Mouse (Mus musculus) gastrocnemius, postnatal 25 days (tissue): ENCODE results near the gene Robo1. TPM values are rescaled to one million over a fixed set of nuclear protein-coding genes. Genes with fewer than 3 reads are reported as not detected.

Experiments
- DNase-seq: peaks from one replicate; pipeline ENCODE4 v3.0.0; 2022
- long read RNA-seq, 2 experiments: library from polyadenylated mRNA; stranded (forward); transcript quantifications; one replicate each; pipeline ENCODE4 v2.0.0; 2021
- total RNA-seq, 2 experiments: library from RNA; stranded (reverse); gene quantifications; 1 replicate in 1 of 2; 2 replicates in 1 of 2; pipeline ENCODE4 v1.2.3; 2021

Robo1 gene
- total RNA-seq: 1 to 10 TPM; 1.7 to 1.8 TPM
- long read RNA-seq, experiment 1: 0 reads
- long read RNA-seq, experiment 2: 0 reads

DNA sequence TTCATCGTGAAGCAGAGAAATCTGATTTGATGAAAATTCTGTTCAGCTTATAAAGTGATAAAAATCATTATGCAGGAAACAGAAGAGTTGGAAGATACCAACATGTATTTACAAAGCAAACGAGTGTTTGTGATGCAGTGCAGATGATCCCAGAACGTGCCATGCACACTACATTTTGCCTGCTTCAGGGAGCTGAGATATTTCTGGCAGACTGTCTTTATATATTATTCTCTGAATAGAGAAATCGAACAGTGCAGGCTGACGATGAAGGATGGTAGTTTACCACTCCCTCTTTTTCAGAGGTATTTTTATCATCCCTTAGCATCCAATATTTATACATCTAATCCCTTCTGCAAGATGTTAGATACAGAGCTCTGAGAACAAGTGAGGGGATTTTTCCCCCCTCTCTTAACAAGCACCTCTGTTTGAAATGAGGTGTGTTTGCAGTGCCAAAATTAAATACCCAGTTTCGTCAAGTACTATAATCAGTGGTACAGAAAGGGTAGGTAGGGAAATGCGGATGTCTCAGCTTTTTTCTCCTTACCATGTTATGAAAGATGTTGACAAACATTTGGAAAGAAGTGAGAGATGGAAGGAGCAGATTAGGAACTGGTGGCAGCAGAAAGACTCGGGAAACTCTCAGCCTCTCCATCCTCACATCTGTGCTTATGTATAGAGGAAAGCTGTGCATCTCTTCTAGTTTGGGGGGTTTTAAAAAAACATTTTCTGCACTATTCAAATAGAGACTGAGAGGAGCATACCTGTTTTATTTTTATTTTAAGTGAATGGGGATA lies at the start of gene Robo1:
Gene Robo1, plus strand, starts transcription at position 770 of the 794 bp plus-strand sequence.
- DNase-seq: no peak

DNA sequence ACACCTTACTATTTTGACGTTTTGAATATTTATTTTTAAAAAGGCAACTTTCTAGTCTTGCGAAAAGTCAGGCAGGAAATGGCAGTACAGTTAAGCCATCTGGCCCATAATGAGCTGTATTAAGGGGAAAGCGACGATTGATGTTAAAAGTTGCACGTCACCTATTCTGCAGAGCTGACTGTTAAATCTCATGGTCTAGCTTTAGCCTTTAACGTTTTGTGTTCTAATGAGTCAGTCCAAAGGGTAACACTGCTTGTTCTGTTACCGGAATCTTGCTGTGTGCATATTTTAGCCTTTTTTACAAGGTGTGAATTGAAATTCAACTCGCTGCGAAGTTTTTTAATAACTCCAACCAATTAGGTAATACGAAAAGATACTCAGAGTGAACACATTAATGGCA lies 40.3 kb upstream of the Robo1 start:
- DNase-seq: no peak

GRCm38 (mm10) chr16:72276390-72277074 lies 31.6 kb upstream of the Robo1 start:
- no peak for DNase-seq

GRCm38 (mm10) chr16:72308331-72308668 lies 194 bp downstream of the Robo1 start:
- DNase-seq: no peak

GRCm38 (mm10) chr16:72327321-72327720 lies 19.2 kb downstream of the Robo1 start:
- DNase-seq: no peak

DNA sequence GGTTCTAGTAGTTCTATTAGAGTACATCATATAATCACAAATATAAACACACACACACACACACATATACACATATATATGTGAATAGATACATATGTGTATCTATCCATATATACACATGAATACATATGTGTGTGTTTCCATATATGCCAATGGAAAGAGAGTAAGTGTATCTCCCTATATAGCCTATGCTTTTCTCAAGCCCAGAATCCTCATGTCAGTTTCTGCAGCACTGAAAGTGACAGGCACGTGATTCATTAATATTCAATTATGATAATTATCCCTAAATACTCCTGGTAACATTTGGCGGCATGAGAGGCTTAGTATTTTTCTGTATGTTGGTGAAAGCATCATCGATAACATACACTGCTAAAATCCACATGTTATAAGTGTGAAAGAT lies 20.5 kb downstream of the Robo1 start:
- DNase-seq: no peak

- no peak for DNase-seq
These were observed 29.7 kb downstream of the Robo1 start for GRCm38 (mm10) chr16:72337757-72338156.

DNA sequence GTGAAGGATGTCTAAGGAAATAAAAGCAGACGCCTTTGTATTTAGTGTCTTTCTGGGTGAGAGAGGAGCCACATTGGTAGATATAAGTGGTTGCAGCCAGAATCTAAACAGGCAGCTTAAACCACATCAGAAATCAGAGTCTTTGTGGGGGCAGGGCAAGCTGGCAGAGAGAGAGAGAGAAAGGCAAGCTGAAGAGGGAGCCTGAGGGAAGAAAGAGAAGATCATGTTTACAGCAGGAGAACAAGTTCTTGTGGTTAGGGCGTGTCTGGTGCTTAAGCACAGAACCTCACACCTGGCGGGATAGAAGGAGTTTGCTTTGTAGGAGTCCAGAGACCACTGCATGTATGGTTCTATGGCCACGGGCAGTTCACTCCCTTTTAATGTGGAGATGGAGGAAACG lies 42.3 kb downstream of the Robo1 start:
- no peak for DNase-seq

DNA sequence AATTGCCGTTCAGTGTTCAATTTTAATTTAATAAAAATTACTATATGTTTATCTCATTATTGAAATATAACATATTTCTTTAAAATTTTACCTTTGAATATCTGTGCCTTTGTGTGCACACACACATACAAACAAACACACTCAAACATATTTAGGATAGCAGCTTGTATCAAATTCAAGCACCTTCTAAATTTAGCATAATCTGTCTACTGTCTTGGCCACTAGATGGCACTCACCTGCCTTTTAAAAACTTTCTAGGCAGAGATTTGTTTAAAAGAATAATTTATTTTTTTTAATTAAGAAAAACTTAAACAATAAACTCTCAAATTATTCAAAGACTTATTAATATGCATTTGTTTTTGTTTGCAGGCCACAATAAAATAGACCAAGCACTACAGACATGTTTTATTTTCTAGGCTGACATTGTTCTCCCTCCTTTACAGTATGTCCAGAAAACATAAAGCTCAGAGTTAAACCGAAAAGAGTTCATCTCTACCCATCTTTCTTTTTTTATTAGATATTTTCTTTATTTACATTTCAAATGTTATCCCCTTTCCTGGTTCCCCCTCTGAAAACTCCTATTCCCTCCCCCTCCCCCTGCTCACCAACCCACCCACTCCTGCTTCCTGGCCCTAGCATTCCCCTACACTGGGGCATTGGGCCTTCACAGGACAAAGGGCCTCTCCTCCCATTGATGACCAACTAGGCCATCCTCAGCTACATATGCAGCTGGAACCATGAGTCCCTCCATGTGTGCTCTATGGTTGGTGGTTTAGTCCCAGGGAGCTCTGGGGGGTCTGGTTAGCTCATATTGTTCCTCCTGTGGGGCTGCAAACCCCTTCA lies 48.6 kb downstream of the Robo1 start:
- no peak for DNase-seq

DNA sequence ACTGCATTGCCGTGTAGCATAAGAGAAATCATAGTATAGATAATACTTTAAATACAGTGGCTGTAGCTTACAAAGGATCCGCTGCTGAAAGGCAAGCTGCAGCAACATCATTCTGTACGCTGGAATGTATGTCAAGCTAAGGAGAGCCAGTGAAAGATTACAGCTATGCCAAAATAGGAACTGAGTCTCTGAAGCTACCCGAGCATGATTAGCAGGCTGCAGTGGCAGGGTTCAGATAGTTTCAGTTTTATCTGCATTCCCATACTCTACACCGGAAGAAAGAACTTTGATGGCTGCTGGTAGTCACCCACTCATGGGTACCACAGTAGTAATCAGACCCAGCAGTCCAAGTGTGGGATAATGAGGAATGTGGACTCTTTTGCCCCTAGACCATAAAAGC lies 68.8 kb downstream of the Robo1 start:
- DNase-seq: no peak

GRCm38 (mm10) chr16:72381819-72382218 lies 73.7 kb downstream of the Robo1 start:
- DNase-seq: no peak

DNA sequence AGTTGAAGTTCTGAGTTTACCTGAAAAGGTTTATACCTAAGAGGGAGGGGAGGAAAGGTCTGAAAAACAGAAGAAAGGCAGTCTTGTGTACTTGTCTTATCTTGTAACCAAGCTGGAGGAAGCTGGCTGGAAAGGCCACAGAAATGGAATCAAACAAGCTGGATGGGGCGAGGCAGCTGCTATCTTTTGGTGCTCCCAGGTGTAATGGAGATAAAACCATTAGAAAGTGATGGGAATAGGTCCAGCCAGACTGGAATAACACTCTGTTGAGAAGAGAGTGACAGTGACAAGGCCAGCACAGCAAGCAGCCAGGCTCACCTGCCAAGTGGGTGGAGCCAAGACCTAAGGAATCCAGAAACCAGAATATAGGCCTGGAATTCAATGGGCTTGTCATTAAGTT lies 75.5 kb downstream of the Robo1 start:
- DNase-seq: no peak

DNA sequence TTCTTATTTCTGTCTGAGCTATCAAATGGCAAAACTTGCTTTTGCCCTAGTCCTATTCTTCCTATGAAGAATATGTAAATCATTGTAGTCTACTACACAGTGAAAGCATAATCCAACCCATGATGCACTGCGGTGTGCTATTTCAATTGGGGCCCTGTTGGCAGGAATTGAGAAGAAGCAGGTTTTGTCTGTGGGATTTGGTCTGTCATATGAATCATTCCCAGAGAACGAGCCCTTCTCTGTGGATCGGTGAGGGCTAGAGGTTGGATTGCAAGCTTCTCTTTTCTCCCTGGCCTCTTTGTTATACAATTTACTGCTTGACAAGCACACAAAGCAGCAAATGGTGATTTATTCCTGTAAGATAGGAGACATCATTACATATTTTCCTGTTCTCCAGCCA lies 85.4 kb downstream of the Robo1 start:
- DNase-seq: no peak

DNA sequence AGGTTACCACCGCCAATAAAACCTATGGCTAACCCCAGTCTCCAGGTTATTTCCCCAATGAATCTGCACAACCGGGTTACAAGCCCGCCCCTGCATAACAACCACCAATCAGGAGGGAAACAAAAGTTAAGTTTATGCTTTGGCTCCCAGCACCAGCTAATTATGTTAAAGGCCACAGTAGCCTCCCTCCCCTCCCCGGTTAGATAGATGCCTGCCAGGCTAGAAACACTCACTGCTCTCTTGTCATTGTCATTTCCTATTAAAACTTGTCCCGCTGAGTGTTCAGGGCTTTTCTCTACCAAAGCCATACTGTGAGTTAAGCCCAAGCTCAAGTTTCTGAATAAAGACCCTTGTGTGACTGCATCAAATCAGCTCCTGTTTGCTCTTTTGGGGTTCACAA lies 90.7 kb downstream of the Robo1 start:
- DNase-seq: no peak

DNA sequence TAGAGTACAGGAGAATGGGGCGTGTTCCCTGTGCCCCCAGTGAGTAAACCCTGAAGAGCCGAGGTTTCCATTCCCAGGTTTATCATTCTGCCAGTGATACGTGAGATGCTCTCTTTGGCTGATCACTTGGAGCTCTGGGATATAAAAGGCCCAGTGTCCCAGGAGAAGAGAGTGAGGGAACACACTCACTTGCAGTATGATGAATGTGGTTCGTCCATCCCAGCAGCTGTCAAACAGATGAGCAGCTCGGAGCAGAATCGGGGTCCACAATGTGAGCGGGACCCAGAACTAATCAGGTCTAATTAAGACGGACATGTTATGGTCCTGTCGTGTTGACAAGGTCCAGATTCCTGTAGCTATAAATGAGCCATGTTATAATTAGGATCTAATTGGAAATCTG lies 94.3 kb downstream of the Robo1 start:
- DNase-seq: no peak

DNA sequence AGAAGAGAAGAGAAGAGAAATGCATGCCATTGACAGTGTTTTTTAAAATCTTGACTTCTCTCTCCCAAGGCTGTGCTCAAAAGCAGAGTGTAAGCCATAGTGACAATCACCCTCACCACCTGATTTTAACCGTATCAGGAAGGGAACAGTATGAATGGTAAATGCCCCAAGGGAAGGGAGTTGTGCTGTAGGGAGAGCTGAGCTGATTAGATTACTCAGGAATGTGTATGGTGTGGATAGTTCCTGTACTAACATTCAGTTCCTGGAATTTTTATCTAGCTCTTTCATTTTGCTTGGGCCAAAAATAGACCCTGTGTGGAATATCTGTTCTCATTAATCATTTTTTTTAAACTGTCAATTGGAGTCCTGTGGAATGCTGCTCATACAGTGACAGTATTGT lies 101.7 kb downstream of the Robo1 start:
- no peak for DNase-seq

DNA sequence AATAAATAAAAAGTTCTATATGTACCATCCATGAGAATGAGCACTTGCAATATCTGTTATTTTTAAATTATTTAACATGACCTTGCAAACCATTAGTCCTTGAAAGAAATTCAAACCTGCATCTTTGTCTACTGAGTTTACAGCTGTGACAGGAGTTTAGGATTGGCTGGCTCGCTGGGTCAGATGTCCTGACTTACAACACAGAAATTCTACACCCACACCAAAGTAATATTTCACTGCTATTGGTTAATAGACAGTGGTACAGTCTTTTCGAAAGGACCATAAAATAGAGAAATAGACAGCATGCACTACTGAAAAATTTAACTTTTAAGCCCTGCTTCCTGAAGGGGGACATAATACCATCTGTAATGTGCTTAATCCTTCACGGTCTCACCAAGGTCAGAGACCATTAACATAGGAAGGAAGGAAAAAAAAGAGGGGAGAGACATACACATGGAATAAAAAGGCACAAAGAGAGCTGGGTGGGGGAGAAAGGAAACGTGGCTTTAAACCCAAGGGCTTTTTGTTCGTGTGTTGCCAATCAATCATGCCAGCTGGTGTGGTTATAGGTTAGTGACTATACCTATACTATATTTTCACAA lies 103.7 kb downstream of the Robo1 start:
- DNase-seq: no peak

- DNase-seq: no peak
These were observed 104.8 kb downstream of the Robo1 start for GRCm38 (mm10) chr16:72412879-72413278.

DNA sequence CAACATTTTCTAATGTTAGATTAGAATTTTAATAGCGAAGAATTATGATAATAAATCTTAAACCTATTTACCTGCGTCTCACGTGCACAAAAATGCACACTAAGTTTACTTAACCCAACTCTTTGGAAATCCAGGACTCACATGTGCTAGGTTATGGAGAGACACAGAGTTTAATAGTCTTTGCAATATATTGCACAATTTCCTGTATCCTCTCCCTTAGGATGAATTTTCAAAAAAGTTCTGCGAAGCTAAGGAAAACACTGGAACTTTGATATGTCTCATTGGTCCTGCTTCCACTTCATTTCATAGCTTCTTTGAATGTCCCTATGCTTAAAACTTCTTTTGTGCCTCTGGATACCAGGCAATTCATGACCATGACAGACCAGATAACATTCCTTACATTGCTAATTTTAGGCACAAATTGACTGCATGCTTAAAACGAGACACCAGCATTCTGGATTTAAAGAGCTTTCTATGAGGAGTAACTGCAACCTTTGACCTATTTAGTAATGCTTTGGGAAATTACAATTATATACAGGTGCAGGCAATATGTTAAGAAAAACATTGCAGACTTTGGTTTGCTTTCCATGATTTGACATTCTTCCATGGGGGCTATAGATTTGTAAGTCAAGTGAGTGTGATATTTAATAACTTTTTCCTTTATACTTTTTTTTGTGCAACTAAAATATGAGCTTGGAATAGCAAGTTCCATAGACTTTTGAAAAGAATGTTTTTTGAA lies 111.4 kb downstream of the Robo1 start:
- DNase-seq: no peak

DNA sequence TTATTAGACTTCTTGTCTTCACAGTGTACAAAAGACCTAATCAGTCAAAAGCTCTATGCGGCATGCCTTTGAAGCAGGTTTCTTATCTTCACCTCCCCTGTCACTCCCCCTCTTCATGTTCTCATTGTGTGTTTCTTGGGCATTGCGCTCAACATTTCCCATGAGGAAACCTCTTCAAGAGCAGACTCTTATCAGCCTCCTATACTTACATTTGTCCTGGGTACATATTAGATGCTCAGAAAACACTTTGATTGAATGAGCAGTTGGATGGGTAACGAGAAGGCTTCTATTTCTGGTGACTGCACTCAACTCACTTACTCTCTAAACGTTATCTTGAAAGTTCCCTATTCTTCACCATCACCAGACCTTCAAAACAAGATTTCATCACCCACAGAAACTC lies 114.3 kb downstream of the Robo1 start:
- no peak for DNase-seq

- DNase-seq: no peak
These were observed 126.3 kb downstream of the Robo1 start for GRCm38 (mm10) chr16:72434396-72434795.
